Mouse (Mus musculus) lung, postnatal 25 days (tissue): ENCODE measurements at regions not wholly inside any gene's neighbourhood (a gene's known extent, or its start where the extent isn't known, plus 50 kb on each side); places are given as distances from the start of the nearest gene placed in this dataset.

Source experiments
- DNase-seq: peaks from one replicate; pipeline ENCODE4 v3.0.0; 2022; ENCODE audit warnings: low spot score

- no peak for DNase-seq
Measured at GRCm38 (mm10) chr12:109891206-109891605, 291.1 kb upstream of the Rtl1 start.

- no peak for DNase-seq
Measured at GRCm38 (mm10) chr12:109892834-109893233, 292.7 kb upstream of the Rtl1 start.

- DNase-seq: no peak
Measured at GRCm38 (mm10) chr12:109893657-109894056, 293.5 kb upstream of the Rtl1 start.

GRCm38 (mm10) chr12:109895389-109895788, 295.3 kb upstream of the Rtl1 start:
- DNase-seq: no peak

GRCm38 (mm10) chr12:109896397-109896796, 296.3 kb upstream of the Rtl1 start:
- DNase-seq: no peak

GRCm38 (mm10) chr12:109896906-109897305, 296.8 kb upstream of the Rtl1 start:
- DNase-seq: no peak

GRCm38 (mm10) chr12:109897861-109898385, 297.8 kb upstream of the Rtl1 start:
- no peak for DNase-seq

GRCm38 (mm10) chr12:109899420-109899819, 299.3 kb upstream of the Rtl1 start:
- DNase-seq: no peak

DNA sequence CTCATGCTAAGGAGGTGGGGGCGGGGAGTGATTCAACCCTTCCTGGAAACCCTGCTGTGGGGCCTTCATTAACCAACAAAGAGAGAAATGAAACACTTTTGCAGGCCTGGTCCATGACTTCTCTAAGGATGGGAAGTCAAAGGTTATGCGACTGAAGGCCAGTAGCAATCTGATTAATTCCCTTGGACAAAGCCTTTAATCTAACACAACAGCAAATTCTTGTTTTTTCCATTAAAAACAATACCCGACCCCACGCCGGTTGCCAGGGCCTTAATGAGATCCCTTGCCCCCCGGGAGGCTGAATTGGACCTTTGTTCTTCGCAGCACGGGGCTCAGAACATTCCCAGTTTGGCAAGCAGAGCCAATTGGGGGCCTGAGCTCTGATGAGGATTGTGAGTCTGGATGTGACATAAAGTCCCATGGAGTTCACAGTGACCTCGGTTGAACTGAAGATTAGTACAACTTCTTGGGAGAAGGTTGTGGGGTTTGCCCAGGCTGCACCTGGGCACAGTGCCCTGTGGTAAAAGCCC, 310.9 kb upstream of the Rtl1 start:
- DNase-seq: no peak

DNA sequence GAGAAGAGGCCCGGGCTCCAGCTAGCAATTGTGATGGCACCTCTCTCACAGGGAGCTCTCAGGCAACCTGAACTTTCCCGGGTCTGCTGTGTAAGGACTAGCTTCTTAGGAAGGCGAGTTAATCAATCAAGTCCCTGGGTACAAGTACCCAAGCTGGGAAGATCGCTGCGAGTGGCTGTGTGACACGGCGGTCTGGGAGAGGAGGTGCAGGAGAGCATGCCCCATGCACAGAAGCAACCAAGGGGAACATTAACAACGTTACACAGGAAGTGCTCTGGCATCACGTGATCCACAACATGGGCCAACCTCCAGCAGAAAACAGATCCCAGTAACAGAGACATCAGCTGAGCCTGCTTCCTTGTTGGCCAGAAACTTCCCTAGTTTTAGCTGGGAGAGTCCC, 311.4 kb upstream of the Rtl1 start:
- no peak for DNase-seq

GRCm38 (mm10) chr12:109917761-109918160, 317.6 kb upstream of the Rtl1 start:
- DNase-seq: no peak

DNA sequence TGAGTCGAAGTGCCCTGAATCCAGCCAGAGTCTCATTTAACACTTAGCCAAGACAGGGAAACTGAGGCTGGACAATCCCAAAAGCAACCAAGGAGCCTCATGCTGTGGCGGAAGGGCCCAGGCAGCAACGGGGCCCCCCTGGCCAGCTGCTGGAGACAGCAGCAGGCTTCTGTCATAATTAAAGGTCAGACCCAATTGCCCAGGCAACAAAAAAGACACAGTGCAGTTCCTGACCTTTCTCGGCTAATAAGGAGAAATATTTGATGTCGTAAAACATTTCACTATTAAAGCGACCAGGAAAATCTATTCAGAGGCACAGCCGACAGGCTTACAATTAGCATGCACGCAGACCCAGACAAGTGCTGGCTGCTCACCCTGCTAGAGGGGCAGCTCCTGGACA, 318.8 kb upstream of the Rtl1 start:
- no peak for DNase-seq

DNA sequence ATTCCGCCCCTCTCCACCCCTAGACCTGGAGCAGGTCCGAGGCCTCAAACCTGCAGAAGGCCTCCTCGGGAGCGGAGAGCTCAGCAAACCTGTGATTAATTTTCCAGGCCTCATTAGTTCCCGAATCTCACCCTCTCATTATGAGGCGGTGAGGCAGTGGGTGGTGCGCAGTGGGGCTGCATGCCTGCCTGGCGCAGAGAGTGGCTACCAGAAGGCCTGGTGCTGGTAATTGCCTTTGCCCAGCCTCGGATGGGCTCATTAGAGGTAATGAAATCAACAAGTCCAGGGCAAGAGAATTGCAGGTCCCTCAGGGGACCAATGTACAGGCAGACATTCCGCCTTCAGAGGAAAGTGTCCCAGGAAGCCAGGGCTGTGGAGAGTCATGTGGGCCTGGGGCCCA, 322.0 kb upstream of the Rtl1 start:
- DNase-seq: no peak

- DNase-seq: no peak
Measured at GRCm38 (mm10) chr12:109925866-109926265, 325.7 kb upstream of the Rtl1 start.

- no peak for DNase-seq
Measured at GRCm38 (mm10) chr12:109926643-109927042, 326.5 kb upstream of the Rtl1 start.

DNA sequence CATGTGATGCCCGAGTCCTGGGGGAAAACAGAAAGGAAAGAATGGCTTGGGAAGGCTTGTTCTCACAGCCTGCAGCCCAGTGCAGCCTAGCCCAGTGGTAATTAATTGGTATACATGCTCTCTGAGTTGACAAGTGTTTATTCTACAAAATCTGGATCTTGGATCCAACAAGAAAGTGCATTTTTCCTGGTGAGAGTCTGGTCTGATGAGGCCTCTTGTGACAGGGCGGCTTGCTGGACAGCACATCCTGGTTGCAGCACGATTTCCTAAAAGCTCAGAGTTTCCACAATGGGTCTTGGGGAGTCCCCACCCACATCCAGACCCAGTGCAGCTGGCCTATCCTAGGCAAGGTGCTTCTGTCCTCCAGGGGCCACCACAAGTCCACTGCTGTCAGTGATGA, 332.7 kb upstream of the Dio3 start:
- no peak for DNase-seq

- no peak for DNase-seq
Measured at GRCm38 (mm10) chr12:109946936-109947335, 331.9 kb upstream of the Dio3 start.

GRCm38 (mm10) chr12:109947886-109948433, 330.9 kb upstream of the Dio3 start:
- no peak for DNase-seq

- DNase-seq: no peak
Measured at GRCm38 (mm10) chr12:109948434-109948984, 330.4 kb upstream of the Dio3 start.

- no peak for DNase-seq
Measured at GRCm38 (mm10) chr12:109949231-109949965, 329.5 kb upstream of the Dio3 start.

GRCm38 (mm10) chr12:109950632-109951031, 328.2 kb upstream of the Dio3 start:
- DNase-seq: no peak

- no peak for DNase-seq
Measured at GRCm38 (mm10) chr12:109951473-109951872, 327.4 kb upstream of the Dio3 start.

GRCm38 (mm10) chr12:109951884-109952456, 326.9 kb upstream of the Dio3 start:
- no peak for DNase-seq
